Mouse (Mus musculus): ENCODE results near the gene Scamp5.
A peak's percentile ranks its signal among the peaks of the same experiment; 100 is the strongest.

Scamp5 gene

DNA sequence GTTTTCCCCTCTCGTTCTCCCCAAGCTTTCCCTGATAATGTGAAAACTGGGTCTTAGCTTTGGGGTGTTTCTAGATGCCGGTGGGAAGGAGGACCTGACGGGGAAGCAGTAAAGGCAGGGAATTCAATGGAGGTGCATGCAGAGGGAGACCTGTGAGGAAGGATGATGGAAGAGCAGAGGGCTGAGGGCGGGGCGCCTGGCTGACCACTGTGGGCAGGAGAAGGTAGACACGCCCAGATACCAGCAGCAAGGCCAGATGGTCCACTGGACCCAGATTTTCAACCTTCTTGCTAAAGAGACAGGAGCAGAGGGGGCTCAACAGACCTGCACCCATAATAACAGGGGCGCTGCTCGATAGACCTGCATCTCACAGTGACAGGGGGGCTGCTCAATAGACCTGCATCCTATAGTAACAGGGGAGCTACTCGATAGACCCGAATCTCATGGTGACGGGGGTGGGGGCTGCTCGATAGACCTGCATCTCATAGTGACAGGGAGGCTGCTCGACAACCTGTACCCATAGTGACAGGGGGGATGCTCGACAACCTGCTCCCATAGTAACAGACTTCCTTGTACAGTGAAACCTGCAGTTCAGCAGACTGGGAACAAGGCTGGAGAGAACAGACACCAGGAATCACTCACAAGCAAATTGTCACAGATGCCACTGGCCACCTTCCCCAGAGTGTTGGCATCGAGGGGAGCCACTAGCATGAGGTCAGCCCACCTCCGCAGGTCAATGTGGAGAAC, 48.2 kb downstream of the Scamp5 start:
- DNase-seq (ENCODE audit: low read depth), result no peak

- peak; percentile 71 for DNase-seq (ENCODE audit: low read depth)
These were observed 50.5 kb downstream of the Scamp5 start for GRCm38 (mm10) chr9:57417341-57417740.

- no peak for DNase-seq (ENCODE audit: low read depth)
These were observed 60.5 kb downstream of the Scamp5 start for GRCm38 (mm10) chr9:57407120-57407905.

DNA sequence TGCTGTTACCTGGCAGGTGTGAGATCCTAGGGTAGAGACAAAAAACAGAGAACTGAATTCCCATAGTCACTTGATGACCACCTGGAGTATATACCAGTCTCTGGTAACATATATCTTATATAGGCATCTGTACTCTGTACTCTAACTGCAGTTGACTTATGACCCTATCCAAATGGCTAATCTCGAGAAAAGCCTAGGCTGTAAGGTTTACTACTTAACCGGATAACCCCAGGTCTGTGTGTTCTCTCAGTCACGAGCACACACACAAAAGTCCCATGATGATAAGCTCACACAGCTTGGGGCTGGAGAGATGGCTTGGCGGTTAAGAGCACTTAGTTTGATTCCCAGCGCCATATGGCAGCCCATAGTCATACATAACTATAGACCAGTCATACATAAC, 61.5 kb downstream of the Scamp5 start:
- no peak for DNase-seq (ENCODE audit: low read depth)

DNA sequence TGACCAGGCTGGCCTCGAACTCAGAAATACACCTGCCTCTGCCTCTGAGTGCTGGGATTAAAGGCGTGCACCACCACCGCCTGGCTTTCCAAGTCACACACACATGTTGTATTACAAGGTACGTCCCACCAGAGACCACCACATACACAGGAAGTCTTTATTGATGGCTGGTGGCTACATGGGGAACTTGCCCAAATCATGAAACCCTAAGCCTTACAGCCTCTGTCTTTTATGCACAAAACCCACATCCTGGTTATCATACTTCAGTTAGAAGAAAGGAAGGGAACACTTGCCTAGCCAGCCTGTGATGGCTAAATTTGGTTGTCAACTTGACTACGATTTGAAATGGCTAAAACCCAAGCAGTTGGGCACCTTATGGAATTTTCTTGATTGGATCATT, 63.8 kb downstream of the Scamp5 start:
- DNase-seq (ENCODE audit: low read depth), result no peak

GRCm38 (mm10) chr9:57402318-57403251, 65.3 kb downstream of the Scamp5 start:
- no peak for DNase-seq (ENCODE audit: low read depth)

GRCm38 (mm10) chr9:57398773-57399172, 69.1 kb downstream of the Scamp5 start:
- no peak for DNase-seq (ENCODE audit: low read depth)

DNA sequence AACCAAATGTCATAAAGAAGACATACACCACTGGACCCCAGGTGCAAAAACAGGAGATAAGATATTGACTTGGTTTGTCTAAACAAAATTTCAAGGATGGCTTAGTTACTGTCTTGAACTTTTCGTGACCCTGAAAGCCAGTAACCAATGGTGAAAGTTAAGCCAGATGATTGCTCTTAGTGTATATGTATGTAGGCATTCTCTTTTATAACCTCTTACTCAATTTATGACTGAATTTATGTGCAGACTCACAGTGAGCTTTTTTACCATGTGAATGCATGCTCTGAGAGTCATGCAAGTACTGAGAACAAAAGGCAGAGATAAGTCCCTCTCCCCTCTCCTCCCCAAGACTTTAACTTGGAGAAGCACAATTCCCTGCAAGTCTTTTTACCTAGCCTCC, 75.0 kb downstream of the Scamp5 start:
- DNase-seq (ENCODE audit: low read depth), result no peak

Measured in fibroblast of lung, adult 2 months (primary cell).